Mouse (Mus musculus) cerebellum, postnatal 25 days (tissue): ENCODE measurements at regions not wholly inside any gene's neighbourhood (a gene's known extent, or its start where the extent isn't known, plus 50 kb on each side); places are given as distances from the start of the nearest gene placed in this dataset.

Experiments used
- DNase-seq, 2 experiments: peaks; one replicate each; pipeline ENCODE4 v3.0.0; 2021; ENCODE audit warnings: mixed read lengths in 2 of 2

DNA sequence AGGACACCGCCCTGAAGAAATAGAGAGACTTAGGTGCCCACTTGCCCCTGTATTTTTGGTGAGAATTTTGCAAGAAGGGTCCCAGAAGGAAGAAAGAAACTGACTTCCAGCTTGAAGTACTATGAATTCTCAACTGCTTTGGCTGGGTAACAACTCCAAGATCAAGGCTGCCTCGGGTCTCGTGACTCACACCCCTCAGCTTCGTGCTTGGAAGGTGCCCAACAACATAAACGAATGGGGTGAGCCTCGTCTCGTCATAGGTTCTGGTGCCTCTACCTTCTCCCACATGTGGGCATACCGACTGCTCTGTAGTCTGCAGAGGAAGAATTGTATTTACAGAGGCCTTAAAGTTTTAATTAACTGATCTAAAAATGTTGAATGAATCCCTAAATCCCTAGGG lies 81.6 kb upstream of the Bach2 start:
- DNase-seq = no peak

DNA sequence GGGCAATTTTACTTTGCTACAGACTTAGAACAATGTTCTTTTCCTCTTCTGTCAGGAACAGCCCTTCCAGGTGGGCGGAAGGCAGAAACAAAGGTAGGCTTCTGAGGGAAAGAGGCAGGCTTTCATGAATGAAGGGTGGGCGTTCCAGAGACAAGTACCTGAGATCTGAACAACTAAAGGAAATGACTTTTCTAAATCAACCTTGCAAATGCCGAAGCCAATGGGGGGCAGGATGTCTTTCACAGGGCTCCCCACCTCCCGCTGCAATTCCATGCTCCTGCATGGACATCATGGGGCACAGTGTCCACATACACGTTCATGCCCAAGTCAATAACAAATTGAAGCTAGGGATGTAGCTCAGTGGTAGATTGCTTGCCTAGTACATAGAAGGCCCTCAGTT lies 80.2 kb upstream of the Bach2 start:
- DNase-seq = no peak

DNA sequence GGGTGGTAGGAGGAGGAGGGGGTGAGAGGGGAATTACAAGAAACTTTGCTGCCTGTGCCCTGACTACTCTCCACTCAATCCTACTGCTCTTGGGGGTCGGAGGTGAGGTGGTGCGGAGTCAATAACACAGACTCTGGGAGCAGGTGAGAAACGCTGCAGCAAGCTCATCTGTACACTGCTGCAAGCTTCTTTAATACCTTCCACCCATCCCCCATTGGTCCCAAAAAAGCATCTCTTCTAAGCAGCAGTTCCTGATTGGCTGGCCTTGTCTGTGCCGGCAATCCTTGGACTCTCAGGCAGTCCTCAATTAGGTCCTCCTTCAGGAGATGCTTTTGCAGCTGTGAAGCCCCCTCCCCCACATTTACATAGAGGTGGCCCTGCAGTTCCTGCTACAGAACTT lies 79.7 kb upstream of the Bach2 start:
- no peak for DNase-seq

DNA sequence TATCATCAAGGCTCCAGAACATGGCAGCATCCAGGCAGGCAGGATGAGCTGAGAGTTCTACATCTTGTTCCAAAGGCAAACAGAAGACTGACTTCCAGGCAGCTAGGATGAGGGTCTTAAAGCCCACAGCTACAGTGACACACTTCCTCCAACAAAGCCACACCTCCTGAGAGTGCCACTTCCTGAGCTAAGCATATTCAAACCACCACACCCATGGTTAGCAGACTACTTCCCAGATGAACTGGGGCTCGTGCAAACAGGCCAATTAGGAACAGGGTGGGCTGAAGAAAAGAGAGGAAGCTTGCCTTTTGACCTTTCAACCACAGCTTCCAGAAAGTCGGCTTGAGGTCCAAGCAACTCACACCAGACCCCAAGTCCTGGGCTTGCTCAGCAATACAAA lies 77.8 kb upstream of the Bach2 start:
- DNase-seq = no peak

DNA sequence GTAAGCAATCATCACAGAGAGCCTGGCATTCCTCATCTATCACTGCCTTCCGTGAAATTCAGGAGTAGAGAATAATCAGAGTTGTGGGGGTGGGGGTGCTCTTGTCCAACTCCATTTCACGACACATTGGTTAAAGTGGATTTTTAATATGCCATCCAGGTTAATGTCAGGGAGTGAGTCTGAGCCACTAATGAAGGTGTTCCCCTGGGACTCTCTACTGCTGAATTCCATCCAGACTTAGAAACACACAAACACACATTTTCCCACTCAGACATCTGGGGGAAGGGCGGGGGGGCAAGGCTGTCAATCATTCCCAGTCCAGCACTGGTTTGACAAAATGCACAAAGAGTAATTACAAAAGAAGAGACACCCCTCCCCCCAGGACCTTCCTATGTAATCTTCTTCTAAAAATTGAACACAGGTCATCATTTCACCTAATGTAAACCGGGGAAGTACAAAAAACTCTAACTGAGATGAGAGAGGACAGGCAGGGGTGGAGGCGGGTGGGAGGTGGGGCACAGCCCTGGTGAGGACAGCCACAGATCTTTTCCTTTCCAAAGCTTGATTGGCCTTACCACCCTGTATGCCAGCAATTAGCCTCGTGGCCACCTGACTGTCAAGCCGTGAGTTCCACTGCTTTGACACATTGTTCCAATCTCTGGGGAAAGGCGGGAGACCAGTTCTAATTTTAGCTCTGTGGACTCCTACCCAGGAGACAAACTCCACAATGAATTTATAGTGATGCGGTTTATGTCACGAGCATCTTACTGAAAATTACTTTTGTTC lies 76.5 kb upstream of the Bach2 start:
- no peak for DNase-seq

DNA sequence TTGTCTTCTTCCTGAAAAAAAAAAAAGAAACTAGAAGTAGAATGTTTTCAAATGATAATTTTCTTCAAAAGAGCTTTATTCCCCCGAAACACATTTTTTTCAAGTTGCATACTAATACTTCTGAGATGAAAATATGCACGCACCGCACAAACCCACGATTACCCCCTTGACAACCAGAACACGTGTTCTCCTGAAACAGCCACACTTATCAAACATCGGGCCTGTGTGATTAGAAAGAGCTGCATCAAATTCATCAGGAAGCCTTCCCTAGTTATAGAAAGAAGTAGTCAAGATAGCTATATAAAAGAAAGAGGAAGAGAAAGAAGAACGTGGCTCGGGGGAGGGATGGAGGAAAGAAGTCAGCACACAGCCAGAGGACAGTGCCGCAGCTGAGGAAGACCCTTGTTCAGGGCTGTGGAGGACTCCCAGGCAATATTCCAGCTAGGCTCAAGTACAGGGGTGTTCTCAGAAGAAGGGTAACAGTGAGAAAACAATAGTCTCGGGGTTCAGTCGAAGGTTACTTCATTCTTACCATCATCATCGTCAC lies 75.8 kb upstream of the Bach2 start:
- DNase-seq = no peak

DNA sequence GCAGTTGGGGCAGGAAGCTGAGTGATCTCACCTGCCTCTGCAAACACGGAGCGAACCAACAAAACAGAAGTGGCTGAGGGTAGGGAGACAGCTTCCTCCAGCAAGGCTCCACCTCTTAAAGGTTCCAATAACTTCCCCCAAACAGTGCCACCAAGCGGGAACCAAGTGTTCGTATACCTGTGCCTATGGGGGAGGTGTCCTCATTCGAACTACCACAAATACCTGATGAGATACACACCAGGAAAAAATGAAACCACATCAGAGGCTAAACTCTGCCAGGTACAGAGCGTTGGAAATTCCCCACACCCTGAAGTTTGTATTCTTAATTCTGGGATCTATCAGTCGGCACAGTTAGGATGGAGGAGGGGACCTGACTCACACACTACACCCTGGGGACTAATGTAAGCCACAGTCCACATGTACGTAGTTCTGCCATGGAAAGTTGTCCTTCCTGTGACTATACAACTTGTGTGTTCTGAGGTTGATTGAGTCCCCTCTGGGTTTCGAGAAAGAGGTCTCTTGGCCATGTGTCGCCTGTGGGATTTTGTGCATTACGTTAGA lies 74.4 kb upstream of the Bach2 start:
- no peak for DNase-seq

DNA sequence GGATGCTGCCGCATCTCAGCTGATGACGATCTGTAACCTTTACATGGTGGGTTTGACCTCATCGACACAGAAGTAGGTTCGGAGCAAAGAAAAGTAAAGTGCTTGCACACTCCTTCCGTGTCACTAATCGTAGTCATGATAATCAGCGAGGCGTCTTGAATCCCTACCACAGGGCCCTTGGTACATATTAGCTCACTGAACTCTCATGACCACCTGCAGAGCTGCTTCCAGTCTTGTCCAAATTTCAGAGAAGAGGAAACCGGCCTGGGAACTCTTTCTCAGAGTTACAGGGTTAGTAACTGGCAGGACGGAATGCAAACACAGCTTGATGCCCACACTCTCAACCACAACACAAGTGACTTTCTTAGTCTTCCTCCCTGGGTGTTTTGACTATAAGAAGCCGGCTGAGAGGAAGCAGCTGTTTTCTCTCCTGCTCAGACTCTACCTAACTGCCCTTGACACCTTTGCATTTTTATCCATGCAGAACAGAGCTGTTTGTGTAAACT lies 73.8 kb upstream of the Bach2 start:
- DNase-seq = no peak

DNA sequence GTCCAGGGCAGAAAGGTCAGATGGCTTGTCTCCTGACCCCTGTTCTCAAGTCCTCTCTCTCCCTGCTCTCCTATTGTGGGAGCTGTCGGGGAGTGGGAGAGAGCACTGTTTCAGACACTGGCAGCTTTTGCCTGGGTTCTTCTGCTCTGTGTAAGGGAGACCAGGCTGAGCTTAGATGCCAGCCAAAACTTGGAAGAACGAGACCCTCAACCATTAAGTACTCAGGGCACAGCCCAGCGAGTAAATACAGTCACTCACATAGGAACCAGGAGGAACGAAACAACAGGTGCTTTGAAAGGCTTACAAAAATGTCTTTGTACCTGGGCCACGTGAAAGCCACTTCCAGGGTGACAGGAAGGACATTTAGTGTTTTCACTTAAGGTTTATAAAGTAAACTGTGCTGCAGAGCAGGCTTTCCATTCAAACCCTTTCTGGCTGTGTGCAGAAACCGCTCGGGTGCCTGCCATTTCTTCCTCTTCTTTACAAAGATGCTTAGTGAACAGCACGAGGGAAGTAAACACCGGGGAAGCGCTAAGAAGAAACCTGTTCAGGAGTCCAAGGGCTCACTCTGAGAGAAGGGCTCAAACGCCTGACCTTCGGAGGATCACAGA lies 72.6 kb upstream of the Bach2 start:
- no peak for DNase-seq

DNA sequence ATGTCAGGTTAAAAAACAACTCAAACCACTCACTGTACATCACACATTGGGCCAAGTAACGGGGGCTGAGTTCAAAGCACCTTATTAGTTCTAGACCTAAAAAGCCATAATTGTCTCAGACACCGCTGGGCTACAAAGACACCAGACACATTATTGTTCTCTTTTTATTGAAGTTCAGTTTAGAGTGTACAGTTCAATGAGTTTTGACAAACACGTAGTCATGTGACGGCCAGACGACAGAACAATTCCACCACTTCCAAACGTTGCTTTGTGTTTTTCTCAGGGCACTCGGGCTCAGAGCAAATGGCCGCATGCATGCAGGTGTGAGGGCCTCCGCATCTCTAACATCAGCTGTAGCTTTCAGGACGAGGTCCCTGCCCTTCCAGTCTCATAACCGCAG lies 71.5 kb upstream of the Bach2 start:
- DNase-seq = no peak

DNA sequence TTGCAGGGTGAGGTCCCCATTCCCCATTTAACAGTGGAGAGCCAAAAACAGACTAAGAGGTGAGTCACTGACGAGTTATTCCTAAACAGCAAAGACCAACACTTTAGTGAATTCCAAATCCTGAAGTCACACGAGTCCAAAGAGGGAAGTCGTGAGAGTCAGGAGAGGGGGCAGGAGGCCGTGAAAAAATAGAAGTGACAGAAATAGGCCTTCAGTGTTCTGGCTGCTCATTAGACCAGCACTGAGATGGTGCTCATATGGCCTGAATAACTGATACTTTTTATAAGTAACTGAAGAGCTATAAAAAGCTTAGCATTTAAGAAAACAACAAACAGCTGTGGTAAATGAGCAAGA lies 68.5 kb upstream of the Bach2 start:
- no peak for DNase-seq

DNA sequence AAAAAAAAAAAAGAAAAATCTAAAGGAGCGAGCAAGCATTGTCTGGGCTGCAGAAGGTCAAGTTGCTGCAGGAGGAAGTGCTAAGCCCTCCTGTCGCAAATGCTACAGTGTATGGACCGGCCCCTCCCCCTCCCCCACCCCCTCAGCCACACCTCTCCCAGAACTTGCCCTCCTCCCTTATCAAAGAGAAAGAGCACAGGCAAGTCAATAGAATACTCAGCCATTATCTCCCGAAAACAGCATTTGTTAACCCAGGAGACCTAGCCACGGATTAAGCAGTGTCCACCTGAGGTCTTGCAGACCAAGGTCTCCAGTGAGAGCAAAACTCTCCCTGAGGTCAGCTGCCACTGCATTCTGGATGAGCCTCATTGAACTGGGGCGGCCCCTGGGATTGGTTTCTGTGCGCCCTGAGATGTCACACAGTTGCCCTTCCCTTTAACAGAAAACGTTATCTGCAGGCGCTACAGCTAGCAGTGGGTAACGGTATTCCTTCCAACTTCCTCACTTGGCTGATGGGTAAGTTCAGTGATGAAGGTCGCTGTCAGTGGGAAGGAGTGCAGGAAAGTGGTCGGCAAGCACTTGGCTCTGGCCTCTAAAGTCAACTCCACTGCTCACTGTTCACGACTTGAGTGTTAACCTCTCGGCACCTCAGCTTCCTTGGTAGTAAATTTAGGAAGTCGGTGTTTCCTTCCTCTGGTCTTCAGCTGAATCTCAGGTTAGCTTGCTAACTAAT lies 68.0 kb upstream of the Bach2 start:
- no peak for DNase-seq

DNA sequence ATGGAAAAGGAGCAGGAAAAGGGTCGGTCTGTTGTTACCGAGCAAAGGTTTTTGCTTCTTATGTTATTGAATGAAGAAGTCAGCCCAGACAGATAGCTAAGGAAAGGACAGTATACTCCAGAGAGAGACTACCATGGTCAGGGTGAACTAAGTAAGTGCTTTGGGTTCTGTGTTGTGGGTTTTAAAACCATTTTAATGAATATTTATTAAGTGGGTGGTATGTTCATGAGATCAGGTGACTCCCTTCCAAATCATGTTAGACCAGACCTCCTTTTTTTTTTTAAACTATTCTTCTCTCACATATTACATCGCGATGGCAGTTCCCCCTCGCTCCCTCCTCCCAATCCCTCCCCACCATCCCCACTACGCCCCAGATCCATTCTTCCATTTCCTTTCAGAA lies 67.3 kb upstream of the Bach2 start:
- DNase-seq = no peak

DNA sequence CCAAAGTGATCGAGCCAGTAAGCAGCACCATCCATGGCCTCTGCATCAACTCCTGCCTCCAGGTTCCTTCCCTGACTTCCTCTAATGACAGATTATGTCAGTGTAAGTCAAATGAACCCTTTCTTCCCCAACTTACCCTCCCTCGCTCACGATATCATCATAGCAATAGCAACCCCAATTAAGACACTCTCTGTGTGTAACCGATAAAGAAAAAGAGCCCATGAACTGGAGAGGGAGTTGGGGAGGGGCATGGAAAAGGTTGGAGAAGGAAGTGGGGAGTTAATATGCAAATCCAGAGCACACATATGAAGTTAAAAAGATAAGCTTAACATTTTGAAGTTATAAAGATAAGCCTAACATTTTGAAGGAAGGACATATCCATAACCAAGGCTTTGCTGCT lies 65.6 kb upstream of the Bach2 start:
- DNase-seq = no peak

DNA sequence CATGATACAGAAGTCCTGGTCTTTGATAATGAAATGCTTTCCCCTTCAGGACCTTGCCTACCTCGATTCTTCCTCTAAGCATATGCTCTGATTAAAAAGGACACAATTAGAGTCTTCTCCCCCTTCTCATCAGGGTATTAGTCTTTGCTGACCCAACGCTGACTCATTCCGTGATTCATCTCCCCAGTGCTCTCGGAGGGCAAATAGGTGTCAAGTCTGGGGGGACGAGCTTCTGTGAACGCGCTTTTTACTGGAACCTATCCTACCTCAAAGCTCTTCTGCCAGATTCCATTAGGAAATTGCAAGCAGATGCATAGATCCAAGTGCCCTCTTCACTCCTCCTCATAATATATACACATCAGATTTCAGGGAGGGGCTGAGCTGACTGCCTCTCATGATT lies 63.8 kb upstream of the Bach2 start:
- no peak for DNase-seq

DNA sequence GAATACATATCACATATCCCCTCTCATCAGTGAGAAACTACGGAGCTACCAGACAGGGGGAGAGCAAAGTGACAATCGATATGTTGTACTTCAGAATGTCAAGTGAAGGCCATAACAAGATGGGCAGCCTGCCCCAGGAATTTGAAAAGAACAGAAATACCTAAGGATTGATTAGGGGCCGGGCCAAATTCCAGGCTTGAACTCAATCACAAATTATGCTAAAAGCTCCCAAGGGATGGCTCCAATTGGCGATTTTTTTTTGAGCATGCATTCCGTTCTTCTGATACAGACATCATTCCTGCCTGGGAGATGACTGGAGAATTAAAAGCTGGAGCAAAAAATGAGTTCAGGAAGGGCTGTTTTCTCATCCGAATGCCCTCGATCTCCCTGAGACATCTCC lies 63.4 kb upstream of the Bach2 start:
- DNase-seq = no peak

DNA sequence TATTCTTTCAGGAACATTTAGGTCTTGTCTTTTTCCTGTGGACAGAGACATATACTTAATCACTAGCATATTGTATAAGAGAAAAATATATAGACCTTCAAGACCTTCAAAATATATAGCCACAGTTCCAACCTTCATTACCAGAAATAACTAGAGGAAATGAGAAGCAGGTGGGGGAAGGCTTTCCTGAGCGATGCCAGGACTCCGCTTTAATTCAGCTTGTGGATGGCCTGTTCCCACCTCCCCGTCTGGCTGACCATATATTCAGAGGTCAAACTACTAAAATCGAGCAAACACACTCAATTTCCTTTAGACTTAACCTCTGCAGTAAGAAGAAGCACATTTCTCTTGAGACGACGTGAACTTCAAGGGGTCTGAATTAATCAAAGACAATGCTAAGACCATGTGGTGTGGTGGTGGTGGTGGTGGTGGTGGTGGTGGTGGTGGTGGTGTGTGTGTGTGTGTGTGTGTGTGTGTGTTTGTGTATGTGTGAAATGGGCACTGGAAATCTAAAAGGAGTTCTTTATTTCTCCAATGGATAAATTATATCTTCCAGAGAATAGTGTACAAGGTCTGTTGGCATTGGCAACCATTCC lies 62.7 kb upstream of the Bach2 start:
- DNase-seq = no peak

DNA sequence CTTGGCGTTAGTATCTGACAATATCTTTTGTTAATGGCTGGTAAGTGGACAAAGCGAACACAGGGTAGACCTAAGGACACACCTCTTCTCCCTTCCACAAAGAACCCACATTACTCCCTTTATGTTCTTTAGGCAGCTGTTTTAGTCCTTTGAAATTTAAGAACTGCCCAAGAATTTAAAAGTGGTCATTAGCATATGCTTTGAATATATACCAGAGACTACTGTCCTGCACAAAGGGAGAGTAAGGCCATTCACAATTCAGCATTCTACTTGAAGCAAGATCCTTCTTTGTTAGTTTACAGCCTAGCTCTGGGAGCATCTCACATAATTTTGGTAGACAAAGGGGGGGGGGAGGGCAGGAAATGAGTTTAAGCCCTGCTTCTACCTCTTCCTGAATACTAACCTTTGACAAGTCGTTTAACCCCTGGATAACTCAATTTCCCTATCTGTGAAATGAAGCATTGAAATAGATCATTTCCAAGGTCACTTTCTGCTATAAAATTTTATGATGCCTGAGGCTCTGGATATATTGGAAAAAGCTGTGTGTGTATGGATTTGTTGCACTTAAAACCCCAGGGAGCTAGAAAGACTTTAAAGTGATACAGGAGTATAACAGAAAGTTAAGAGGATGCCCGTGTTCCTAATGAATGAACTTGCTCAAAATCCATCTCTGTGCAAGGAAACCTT lies 62.0 kb upstream of the Bach2 start:
- DNase-seq = no peak

DNA sequence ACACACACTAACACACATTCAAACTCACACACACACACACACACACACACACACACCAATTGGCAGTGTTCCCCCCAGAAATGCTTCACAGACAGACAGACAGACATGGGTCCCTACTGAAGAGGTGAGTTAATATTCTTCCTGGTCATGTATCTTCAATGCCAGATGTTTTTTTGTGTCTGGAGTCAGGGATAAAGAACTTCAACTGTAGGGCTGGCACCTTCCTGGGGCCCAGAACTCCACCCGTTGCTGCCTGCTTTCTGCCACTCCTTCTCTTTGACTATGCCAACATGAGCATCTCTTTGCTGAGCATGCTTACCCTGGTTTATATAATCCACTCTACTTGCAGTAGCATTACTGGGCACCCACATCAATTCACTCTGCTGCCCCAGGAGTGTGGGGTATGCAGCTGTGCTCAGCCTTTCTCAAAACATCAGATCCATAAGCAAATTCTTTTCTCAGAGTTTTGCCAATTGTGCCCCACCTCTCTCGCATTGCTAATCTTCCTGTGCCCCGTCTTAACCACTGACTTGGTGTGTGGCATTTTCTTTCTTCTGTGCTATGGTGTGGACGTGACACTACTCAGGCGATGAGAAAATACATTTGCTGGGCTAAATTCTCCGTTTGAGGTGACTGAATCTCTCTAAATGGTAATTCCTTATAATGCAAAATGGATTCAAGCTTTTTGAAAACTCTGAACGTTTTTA lies 60.5 kb upstream of the Bach2 start:
- no peak for DNase-seq

DNA sequence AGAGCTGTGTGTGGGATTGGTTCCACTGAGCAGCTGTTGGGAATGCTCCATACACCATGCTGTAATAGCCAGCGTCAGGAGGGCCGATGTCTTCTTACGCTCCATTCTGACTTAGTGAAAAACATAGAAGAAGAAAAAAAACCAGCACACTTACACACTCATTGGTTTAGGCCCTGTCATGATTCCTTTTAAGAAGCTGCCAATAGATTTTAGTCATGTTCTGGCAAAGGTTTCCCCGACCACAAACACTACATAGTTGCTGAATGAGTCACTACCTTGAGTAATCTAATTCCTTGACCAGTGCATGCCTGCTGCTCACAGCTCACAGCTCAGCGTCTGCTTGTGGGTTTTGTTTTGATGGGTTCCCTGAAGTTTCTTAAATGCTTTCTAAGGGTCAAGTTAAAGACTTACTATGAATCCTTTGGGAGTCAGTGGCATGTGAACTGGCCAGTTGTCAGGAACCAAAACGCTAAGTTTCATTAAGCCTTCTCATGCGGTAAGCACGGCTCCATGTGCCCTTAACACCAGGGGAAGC lies 58.8 kb upstream of the Bach2 start:
- DNase-seq = no peak

DNA sequence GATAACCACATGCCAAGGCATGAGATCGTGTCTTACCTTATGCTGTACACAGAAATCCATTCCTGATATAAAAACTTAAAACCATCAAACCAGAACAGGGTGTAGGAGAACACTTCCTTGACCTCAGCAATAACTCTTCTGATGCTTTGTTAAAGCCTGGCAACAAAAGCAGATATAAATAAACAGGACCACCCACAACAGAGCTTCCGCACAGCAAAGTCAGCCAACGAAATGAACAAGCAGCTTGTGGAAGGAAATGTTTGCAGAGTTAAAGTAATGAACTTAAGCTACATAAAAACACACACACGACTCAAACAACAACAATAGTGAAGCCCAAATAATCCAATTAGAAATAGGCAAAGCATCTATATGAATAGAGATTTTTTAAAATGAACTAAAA lies 54.8 kb upstream of the Bach2 start:
- DNase-seq = no peak

DNA sequence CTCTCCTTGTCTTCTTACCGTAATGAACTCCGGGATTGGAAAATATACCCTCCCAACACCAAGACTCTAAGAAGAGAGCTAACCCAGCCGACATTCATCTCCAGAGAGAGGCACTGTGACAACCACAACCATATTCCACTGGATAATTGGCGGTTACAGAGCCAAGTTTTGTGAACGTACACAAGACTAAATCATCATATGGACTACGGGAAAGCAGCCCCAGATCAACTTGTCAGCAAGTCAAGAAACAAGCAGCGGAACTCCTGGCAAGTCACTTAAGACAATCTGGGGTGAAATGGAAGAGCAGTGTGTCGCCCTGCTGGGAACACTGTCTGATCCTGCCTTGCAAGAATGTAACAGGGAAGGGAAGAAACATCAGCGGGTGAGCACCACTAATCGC lies 52.6 kb upstream of the Bach2 start:
- no peak for DNase-seq
